Mouse (Mus musculus) MN1 (cell line): ENCODE measurements around the gene Trmt1.

Experiments
- DNase-seq: peaks from one replicate; pipeline ENCODE4 v3.0.0-alpha.2; 2016; ENCODE audit warnings: low spot score

The Trmt1 gene

GRCm38 (mm10) chr8:84708774-84709475 lies 22.8 kb downstream of the Trmt1 start:
- DNase-seq: peak; percentile 91

- DNase-seq: no peak
Measured at GRCm38 (mm10) chr8:84709931-84710330, 23.8 kb downstream of the Trmt1 start.

GRCm38 (mm10) chr8:84711312-84711711 lies 25.2 kb downstream of the Trmt1 start:
- no peak for DNase-seq

- no peak for DNase-seq
Measured at GRCm38 (mm10) chr8:84711933-84712758, 26.0 kb downstream of the Trmt1 start.

- DNase-seq: no peak
Measured at GRCm38 (mm10) chr8:84712759-84713120, 26.6 kb downstream of the Trmt1 start.

- peak; percentile 70 for DNase-seq
Measured at GRCm38 (mm10) chr8:84713381-84713780, 27.3 kb downstream of the Trmt1 start.

GRCm38 (mm10) chr8:84714161-84714560 lies 28.1 kb downstream of the Trmt1 start:
- DNase-seq: no peak

- DNase-seq: no peak
Measured at GRCm38 (mm10) chr8:84715893-84716468, 29.9 kb downstream of the Trmt1 start.

GRCm38 (mm10) chr8:84716790-84717189 lies 30.7 kb downstream of the Trmt1 start:
- no peak for DNase-seq

GRCm38 (mm10) chr8:84718476-84718875 lies 32.4 kb downstream of the Trmt1 start:
- no peak for DNase-seq

GRCm38 (mm10) chr8:84718959-84719690 lies 33.0 kb downstream of the Trmt1 start:
- no peak for DNase-seq

- DNase-seq: no peak
Measured at GRCm38 (mm10) chr8:84722530-84722849, 36.4 kb downstream of the Trmt1 start.

- peak; percentile 93 for DNase-seq
Measured at GRCm38 (mm10) chr8:84722850-84723570, 36.9 kb downstream of the Trmt1 start, which contains the start of gene G430095P16Rik. G430095P16Rik (plus strand) TSS chr8:84723007.

GRCm38 (mm10) chr8:84723571-84723900 lies 37.4 kb downstream of the Trmt1 start:
- DNase-seq: no peak

GRCm38 (mm10) chr8:84724683-84725082 lies 38.6 kb downstream of the Trmt1 start:
- DNase-seq: no peak

- no peak for DNase-seq
Measured at GRCm38 (mm10) chr8:84725246-84725940, 39.3 kb downstream of the Trmt1 start.

- DNase-seq: peak; percentile 67
Measured at GRCm38 (mm10) chr8:84725941-84726259, 39.8 kb downstream of the Trmt1 start.

- no peak for DNase-seq
Measured at GRCm38 (mm10) chr8:84728474-84728873, 42.4 kb downstream of the Trmt1 start.

- DNase-seq: no peak
Measured at GRCm38 (mm10) chr8:84729921-84730362, 43.8 kb downstream of the Trmt1 start.

GRCm38 (mm10) chr8:84730541-84731370 lies 44.6 kb downstream of the Trmt1 start:
- DNase-seq: peak; percentile 57
